Mouse (Mus musculus) liver, adult 2 months (tissue): ENCODE results near the gene Cd44. TPM values are rescaled to one million over a fixed set of nuclear protein-coding genes. Genes with fewer than 3 reads are reported as not detected.

Experiments used
- DNase-seq: peaks from one replicate; pipeline ENCODE4 v3.0.0-alpha.2; 2011; ENCODE audit warnings: low read depth, low spot score; ENCODE audit errors: extremely low read depth
- H3K27ac ChIP-seq: fragments of 200-500 bp; replicated peaks from 2 replicates; pipeline ENCODE4 v1.5.1; 2012; ENCODE audit warnings: low read depth, mild to moderate bottlenecking, control low read depth, inconsistent platforms, low read length; ENCODE audit not compliant: insufficient read depth
- H3K27me3 ChIP-seq: fragments of 200-500 bp; 2 replicates; pipeline ENCODE4 v1.6.1; 2012; ENCODE audit warnings: mild to moderate bottlenecking, moderate library complexity, low read length, inconsistent platforms; ENCODE audit not compliant: control insufficient read depth, insufficient read depth
- H3K36me3 ChIP-seq: fragments of 200-500 bp; 2 replicates; pipeline ENCODE4 v1.6.1; 2012; ENCODE audit warnings: low read length, inconsistent platforms; ENCODE audit not compliant: control insufficient read depth, insufficient read depth
- H3K4me1 ChIP-seq: fragments of 200-500 bp; 2 replicates; pipeline ENCODE4 v1.6.1; 2011; ENCODE audit warnings: low read length; ENCODE audit not compliant: control insufficient read depth, insufficient read depth
- H3K4me3 ChIP-seq: fragments of 200-500 bp; 2 replicates; pipeline ENCODE4 v1.5.1; 2011; ENCODE audit warnings: low read depth, mild to moderate bottlenecking, control low read depth, low read length, moderate library complexity; ENCODE audit not compliant: insufficient read depth
- H3K79me2 ChIP-seq: fragments of 200-500 bp; 2 replicates; pipeline ENCODE4 v1.6.1; 2012; ENCODE audit warnings: inconsistent platforms, mild to moderate bottlenecking, low read length, moderate library complexity; ENCODE audit not compliant: control insufficient read depth, insufficient read depth
- H3K9ac ChIP-seq: fragments of 200-500 bp; 2 replicates; pipeline ENCODE4 v1.6.1; 2012; ENCODE audit warnings: low read depth, mild to moderate bottlenecking, control low read depth, inconsistent platforms, low read length
- CTCF ChIP-seq: fragments of 200-500 bp; IDR thresholded peaks from 2 replicates; pipeline ENCODE4 v1.5.1; 2011; ENCODE audit warnings: low read depth, low read length, control low read depth
- POLR2A ChIP-seq: fragments of 200-500 bp; IDR thresholded peaks from 2 replicates; pipeline ENCODE4 v1.6.1; 2011; ENCODE audit warnings: low read length, control low read depth; ENCODE audit not compliant: insufficient read depth; ENCODE audit errors: extremely low read depth
- WGBS: fragments of 180-500 bp; shearing (Covaris S2); methylation state at CpG from one replicate; pipeline ENCODE4 v1.1.7; 2018; 5-methylcytosine and 5-hydroxymethylcytosine counted together
- polyA plus RNA-seq: library from polyadenylated mRNA; depleted of rRNA; stranded (reverse); fragments of >200 nt; gene quantifications from 2 replicates; pipeline ENCODE4 v1.2.3, GENCODE M21; 2012
- total RNA-seq: library from RNA; depleted of rRNA; stranded (reverse); fragments of >200 nt; gene quantifications from 2 replicates; pipeline ENCODE4 v1.2.3, GENCODE M21; 2014

Cd44 gene
- total and polyA plus RNA-seq, 2 experiments, result 2.2 to 3.3 TPM

DNA sequence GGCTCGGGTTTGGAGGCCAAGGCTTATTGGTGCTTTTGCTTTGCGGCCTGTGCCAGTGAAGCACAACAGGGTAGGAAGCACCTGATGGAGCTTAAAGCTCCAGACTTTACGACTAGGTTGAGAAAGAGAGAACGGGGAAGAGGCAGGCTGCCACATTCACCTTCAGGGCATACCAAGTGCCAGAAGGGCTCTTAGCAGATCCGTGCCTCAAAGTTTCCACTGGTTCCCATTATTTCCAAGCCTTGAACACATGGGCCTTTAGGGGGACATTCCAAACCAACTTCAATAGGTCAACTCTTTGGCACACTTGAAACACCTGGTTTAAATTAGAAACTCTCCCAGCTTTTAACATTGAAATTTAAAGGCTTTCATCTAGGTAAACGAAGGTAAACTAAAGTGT is 108.7 kb downstream of the Cd44 start:
- H3K4me1 ChIP-seq, result no peaks in the 10 kb centered on the region
- no peak overlapping the region for H3K27ac ChIP-seq
- no peaks in the 10 kb centered on the region for H3K79me2 ChIP-seq
- DNase-seq, result no peak
- TF ChIP-seq POLR2A, result no peak
- no peak for TF ChIP-seq CTCF
- no peak overlapping the region for H3K9ac ChIP-seq
- 90% methylated on average over 6 of the region's 6 CpGs for WGBS
- H3K4me3 ChIP-seq, result no peak overlapping the region
- no peaks in the 10 kb centered on the region for H3K27me3 ChIP-seq
- H3K36me3 ChIP-seq, result no peaks in the 10 kb centered on the region

DNA sequence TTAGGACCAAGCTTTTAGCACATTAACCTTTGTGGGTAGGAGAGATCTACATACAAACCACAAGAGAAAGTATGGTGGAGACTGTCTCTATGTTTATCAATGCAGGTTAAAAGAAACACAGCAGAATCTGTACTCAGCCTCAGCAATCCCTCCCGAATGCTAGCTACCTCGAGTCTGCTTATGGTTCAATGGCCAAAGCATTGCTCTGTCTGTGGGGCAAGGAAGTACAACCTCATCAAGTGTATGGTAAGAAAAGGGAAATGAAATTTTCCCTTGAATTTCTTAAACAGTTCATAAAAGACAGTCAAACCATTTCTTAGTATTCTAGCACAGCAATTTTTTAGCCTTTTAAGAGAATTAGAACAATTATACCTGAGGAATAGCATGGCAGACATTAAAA is 109.8 kb downstream of the Cd44 start:
- no peaks in the 10 kb centered on the region for H3K27me3 ChIP-seq
- no peak for DNase-seq
- no peaks in the 10 kb centered on the region for H3K4me1 ChIP-seq
- no peak overlapping the region for H3K27ac ChIP-seq
- no peaks in the 10 kb centered on the region for H3K79me2 ChIP-seq
- H3K4me3 ChIP-seq, result no peak overlapping the region
- no peak for TF ChIP-seq POLR2A
- TF ChIP-seq CTCF, result no peak
- WGBS, result 62% methylated on average over 2 of the region's 2 CpGs
- no peaks in the 10 kb centered on the region for H3K36me3 ChIP-seq
- H3K9ac ChIP-seq, result no peak overlapping the region

DNA sequence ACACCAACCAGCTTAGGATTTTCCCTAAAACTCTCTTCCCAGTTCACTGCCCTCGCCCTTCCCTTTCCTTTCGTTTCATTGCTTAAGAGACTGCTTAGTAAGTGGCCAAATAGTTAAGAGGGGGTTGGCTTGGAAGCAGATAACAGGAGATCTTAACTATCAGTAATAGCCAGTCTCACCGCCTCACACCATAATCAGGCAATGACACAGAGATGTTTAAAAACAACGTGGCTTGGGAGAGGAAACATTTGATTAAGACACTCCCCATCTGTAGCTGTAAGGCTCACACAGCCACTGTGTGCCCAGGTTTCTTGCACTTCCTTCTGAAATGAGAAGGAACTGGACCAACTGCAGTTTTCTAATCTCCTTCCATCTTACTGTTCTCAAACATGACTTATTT is 115.8 kb downstream of the Cd44 start:
- H3K79me2 ChIP-seq, result no peaks in the 10 kb centered on the region
- DNase-seq, result no peak
- no peaks in the 10 kb centered on the region for H3K4me1 ChIP-seq
- H3K4me3 ChIP-seq, result no peak overlapping the region
- H3K36me3 ChIP-seq, result no peaks in the 10 kb centered on the region
- H3K9ac ChIP-seq, result no peak overlapping the region
- TF ChIP-seq CTCF, result no peak
- TF ChIP-seq POLR2A, result no peak
- no peaks in the 10 kb centered on the region for H3K27me3 ChIP-seq
- H3K27ac ChIP-seq, result no peak overlapping the region
- 59% methylated on average over 4 of the region's 4 CpGs for WGBS

DNA sequence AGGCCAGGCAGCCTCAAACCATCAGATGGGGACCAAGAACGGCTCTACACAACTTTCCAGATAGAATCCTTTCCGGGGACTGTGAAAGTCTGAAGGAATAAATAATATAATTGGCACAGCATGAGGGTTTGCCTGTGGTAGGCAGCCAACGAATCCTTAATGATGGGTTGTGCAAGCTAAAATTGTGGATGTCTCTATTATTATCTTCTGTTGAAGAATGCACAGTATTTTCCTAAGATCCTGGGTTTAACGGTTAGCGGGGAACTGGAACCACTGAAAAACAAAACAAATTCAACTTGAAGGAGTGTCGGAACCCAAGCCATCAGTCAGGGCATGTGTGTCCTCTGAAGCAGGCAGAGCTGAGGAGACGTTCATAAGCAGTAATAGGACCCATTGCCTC is 118.7 kb downstream of the Cd44 start:
- no peaks in the 10 kb centered on the region for H3K27me3 ChIP-seq
- H3K4me1 ChIP-seq, result no peaks in the 10 kb centered on the region
- no peak for TF ChIP-seq POLR2A
- TF ChIP-seq CTCF, result no peak
- H3K27ac ChIP-seq, result no peak overlapping the region
- no peak for DNase-seq
- WGBS, result 86% methylated on average over 7 of the region's 7 CpGs
- H3K9ac ChIP-seq, result no peak overlapping the region
- H3K79me2 ChIP-seq, result no peaks in the 10 kb centered on the region
- H3K4me3 ChIP-seq, result no peak overlapping the region
- H3K36me3 ChIP-seq, result peaks cover 2% of the 10 kb centered on the region; the same call in 1 of the 2 replicates

DNA sequence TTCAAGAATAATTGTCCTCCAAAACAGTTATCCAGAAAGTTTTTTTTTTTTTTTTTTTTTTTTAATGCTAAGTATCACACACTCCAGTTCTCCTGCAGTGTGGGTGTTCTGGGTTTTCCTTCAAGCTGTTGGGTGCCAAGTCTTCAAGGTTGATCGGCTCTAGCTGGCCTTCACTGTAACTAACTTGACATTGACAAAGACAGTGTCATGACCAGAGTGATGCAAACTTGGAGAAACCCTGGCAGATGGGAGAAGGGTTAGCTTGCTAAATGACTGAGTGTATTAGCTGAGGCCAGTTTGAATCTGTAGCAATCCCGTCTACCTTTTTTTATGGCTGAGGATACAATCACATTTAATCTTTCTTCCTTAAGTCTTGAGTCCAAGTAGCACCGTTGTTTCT is 123.3 kb downstream of the Cd44 start:
- no peak for DNase-seq
- Histone ChIP-seq H3K27ac (no peak overlapping the region), H3K36me3 (peaks cover 2% of the 10 kb centered on the region; the same call in 1 of the 2 replicates), H3K79me2 (no peaks in the 10 kb centered on the region), H3K27me3 (no peaks in the 10 kb centered on the region), H3K9ac (no peak overlapping the region), H3K4me1 (no peaks in the 10 kb centered on the region), H3K4me3 (no peak overlapping the region)
- WGBS, result 92% methylated on average over 3 of the region's 3 CpGs
- TF ChIP-seq CTCF (no peak), POLR2A (no peak)

GRCm38 (mm10) chr2:102775561-102775960 is 125.9 kb downstream of the Cd44 start:
- H3K27ac ChIP-seq, result no peak overlapping the region
- DNase-seq, result no peak
- 91% methylated on average over 1 of the region's 1 CpGs for WGBS
- no peak overlapping the region for H3K9ac ChIP-seq
- no peaks in the 10 kb centered on the region for H3K79me2 ChIP-seq
- H3K27me3 ChIP-seq, result no peaks in the 10 kb centered on the region
- no peak overlapping the region for H3K4me3 ChIP-seq
- H3K36me3 ChIP-seq, result peaks cover 2% of the 10 kb centered on the region; the same call in 1 of the 2 replicates
- no peaks in the 10 kb centered on the region for H3K4me1 ChIP-seq
- TF ChIP-seq CTCF (no peak), POLR2A (no peak)
